Mouse (Mus musculus) embryonic facial prominence, embryonic 12.5 days (tissue): ENCODE results near the gene Ptpn9. TPM values are rescaled to one million over a fixed set of nuclear protein-coding genes. Genes with fewer than 3 reads are reported as not detected.
A peak's percentile ranks its signal among the peaks of the same experiment; 100 is the strongest.
"Not testable (repeated sequence)": the region's sequence is repeated elsewhere in the genome, so short reads cannot be mapped to it uniquely, and the experiment has no call there.

Experiments
- ATAC-seq: fragments of 200-750 bp; cut with Nextera tagmentation; 2 replicates; pipeline ENCODE4 v1.8.0; 2017; ENCODE audit not compliant: insufficient number of reproducible peaks, insufficient read depth, low FRiP score, low TSS enrichment
- H3K27ac ChIP-seq: fragments of 300-500 bp; sonication (generic); 2 replicates; pipeline ENCODE4 v1.5.1; 2016; ENCODE audit warnings: mild to moderate bottlenecking
- H3K27me3 ChIP-seq: fragments of 300-500 bp; sonication (generic); 2 replicates; pipeline ENCODE4 v1.6.1; 2016; ENCODE audit warnings: mild to moderate bottlenecking, moderate library complexity
- H3K36me3 ChIP-seq: fragments of 300-500 bp; sonication (generic); 2 replicates; pipeline ENCODE4 v1.6.1; 2016; ENCODE audit warnings: mild to moderate bottlenecking
- H3K4me1 ChIP-seq: fragments of 300-500 bp; sonication (generic); 2 replicates; pipeline ENCODE4 v1.6.1; 2016
- H3K4me2 ChIP-seq: fragments of 300-500 bp; sonication (generic); replicated peaks from 2 replicates; pipeline ENCODE4 v1.6.1; 2016; ENCODE audit warnings: mild to moderate bottlenecking, moderate library complexity
- H3K4me3 ChIP-seq: fragments of 300-500 bp; sonication (generic); 2 replicates; pipeline ENCODE4 v1.5.1; 2016; ENCODE audit warnings: mild to moderate bottlenecking
- H3K9ac ChIP-seq: fragments of 300-500 bp; sonication (generic); 2 replicates; pipeline ENCODE4 v1.6.1; 2016; ENCODE audit warnings: mild to moderate bottlenecking, moderate library complexity
- H3K9me3 ChIP-seq: fragments of 300-500 bp; sonication (generic); 2 replicates; pipeline ENCODE4 v1.6.1; 2016; ENCODE audit warnings: mild to moderate bottlenecking, moderate library complexity
- WGBS: fragments of 180-500 bp; shearing (Covaris S2); methylation state at CpG from one replicate; pipeline ENCODE4 v1.1.7; 2016; 5-methylcytosine and 5-hydroxymethylcytosine counted together
- polyA plus RNA-seq: library from polyadenylated mRNA; unstranded; fragments of >200 nt; fragmentation: Nextera tagmentation; extraction: Ambion mirVana; gene quantifications from 2 replicates; pipeline ENCODE4 v1.2.1, GENCODE M21; 2016

Ptpn9 gene
- polyA plus RNA-seq, 1 experiment from 2014 or later = 42.5 TPM

GRCm38 (mm10) chr9:56973960-56974524 lies 20.7 kb upstream of the Ptpn9 start:
- no peak overlapping the region for H3K9ac ChIP-seq
- ATAC-seq = no peak
- no peak overlapping the region for H3K27ac ChIP-seq
- H3K4me1 ChIP-seq = no peaks in the 10 kb centered on the region
- no peak overlapping the region for H3K4me3 ChIP-seq
- H3K36me3 ChIP-seq = peaks cover 10% of the 10 kb centered on the region; the same call in 1 of the 2 replicates
- 85% methylated on average over 8 of the region's 8 CpGs for WGBS
- no peaks in the 10 kb centered on the region for H3K9me3 ChIP-seq
- H3K4me2 ChIP-seq = no peak overlapping the region
- H3K27me3 ChIP-seq = no peaks in the 10 kb centered on the region

- Histone ChIP-seq H3K27ac (no peak overlapping the region), H3K27me3 (no peaks in the 10 kb centered on the region), H3K9ac (no peak overlapping the region), H3K4me2 (no peak overlapping the region), H3K4me1 (no peaks in the 10 kb centered on the region), H3K9me3 (no peaks in the 10 kb centered on the region), H3K36me3 (peaks cover 14% of the 10 kb centered on the region), H3K4me3 (no peak overlapping the region)
- no peak for ATAC-seq
- 82% methylated on average over 3 of the region's 3 CpGs for WGBS
Measured at GRCm38 (mm10) chr9:56975199-56975598, 19.5 kb upstream of the Ptpn9 start.

DNA sequence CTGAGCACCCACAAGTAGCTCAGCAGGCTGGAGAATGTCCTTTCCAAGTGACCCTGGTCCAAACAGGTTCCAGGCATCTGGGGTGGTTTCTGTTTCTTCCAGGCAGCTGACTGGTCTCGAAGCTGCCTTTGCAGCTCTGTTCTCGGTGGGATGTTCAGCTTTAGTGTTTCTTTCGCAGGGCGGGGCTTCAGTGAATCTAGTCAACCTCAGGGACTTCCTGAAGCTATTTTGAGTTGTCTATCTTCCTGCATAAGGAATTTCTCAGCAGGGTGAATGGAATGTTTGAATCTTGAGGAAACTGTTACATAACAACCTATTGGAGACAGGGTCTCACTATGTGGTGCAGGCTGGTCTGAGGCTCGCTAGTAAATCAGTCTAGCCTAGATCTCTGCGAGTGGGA lies 14.5 kb upstream of the Ptpn9 start:
- no peak overlapping the region for H3K4me3 ChIP-seq
- peaks cover 12% of the 10 kb centered on the region; the same call in 1 of the 2 replicates for H3K36me3 ChIP-seq
- no peaks in the 10 kb centered on the region for H3K9me3 ChIP-seq
- H3K27me3 ChIP-seq = no peaks in the 10 kb centered on the region
- no peak overlapping the region for H3K27ac ChIP-seq
- ATAC-seq = no peak
- 91% methylated on average over 6 of the region's 6 CpGs for WGBS
- no peaks in the 10 kb centered on the region for H3K4me1 ChIP-seq
- H3K9ac ChIP-seq = no peak overlapping the region
- no peak overlapping the region for H3K4me2 ChIP-seq

GRCm38 (mm10) chr9:56981502-56981901 lies 13.2 kb upstream of the Ptpn9 start:
- no peak overlapping the region for H3K4me2 ChIP-seq
- H3K9me3 ChIP-seq = no peaks in the 10 kb centered on the region
- H3K27ac ChIP-seq = no peak overlapping the region
- H3K36me3 ChIP-seq = peaks cover 12% of the 10 kb centered on the region; the same call in 1 of the 2 replicates
- H3K4me3 ChIP-seq = no peak overlapping the region
- no peak overlapping the region for H3K9ac ChIP-seq
- 69% methylated on average over 1 of the region's 1 CpGs for WGBS
- no peaks in the 10 kb centered on the region for H3K4me1 ChIP-seq
- no peaks in the 10 kb centered on the region for H3K27me3 ChIP-seq
- ATAC-seq = no peak

GRCm38 (mm10) chr9:56995198-56996027 lies 690 bp downstream of the Ptpn9 start:
- Histone ChIP-seq H3K36me3 (no peaks in the 10 kb centered on the region), H3K27me3 (no peaks in the 10 kb centered on the region), H3K9me3 (no peaks in the 10 kb centered on the region), H3K9ac (peak overlapping the region; percentile 92), H3K27ac (peak overlapping the region; percentile 98), H3K4me2 (peak overlapping the region; percentile 73), H3K4me3 (peak overlapping the region; percentile 69), H3K4me1 (peaks cover 6% of the 10 kb centered on the region; the same call in 1 of the 2 replicates)
- WGBS = under 1% methylated on average over 80 of the region's 80 CpGs
- peak; percentile 47 for ATAC-seq

DNA sequence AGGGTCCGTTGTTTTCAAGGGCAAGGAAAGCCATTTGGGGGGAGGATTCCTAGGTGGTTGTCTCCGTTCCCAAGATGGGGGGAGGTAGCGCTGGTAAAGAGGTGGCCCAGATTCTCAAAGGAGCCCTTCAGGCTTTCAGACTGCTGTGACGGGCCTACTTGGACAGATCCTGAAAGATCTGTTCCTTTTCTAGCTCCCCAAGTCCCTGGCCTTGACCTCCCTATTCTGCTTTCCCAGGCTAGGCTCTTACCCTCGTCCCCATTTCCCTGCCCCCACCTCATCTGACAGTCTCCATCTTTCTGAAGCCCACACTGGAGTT lies 1.3 kb downstream of the Ptpn9 start:
- WGBS = 1% methylated on average over 5 of the region's 5 CpGs
- ATAC-seq = no peak
- peaks cover 6% of the 10 kb centered on the region; the same call in 1 of the 2 replicates for H3K4me1 ChIP-seq

DNA sequence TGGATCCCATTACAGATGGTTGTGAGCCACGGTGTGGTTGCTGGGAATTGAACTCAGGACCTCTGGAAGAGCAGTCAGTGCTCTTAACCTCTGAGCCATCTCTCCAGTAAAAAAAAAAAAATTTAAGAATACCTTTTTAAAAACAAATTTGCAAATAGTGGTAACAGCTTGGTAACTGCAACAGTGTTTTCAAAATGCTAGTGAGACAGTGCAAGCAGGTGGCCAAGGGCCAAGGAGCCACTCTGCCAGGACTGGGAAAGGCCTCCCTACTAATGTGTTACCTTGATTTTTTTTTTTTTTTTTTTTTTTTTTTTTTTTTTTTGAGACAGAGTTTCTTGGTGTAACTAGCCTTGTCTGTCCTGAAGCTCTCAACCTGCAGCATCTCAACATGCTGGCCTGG lies 2.5 kb downstream of the Ptpn9 start:
- H3K36me3 ChIP-seq, H3K27ac ChIP-seq, ATAC-seq, H3K4me3 ChIP-seq, H3K9me3 ChIP-seq, H3K27me3 ChIP-seq, H3K9ac ChIP-seq, H3K4me2 ChIP-seq, H3K4me1 ChIP-seq: not testable (repeated sequence)
- 82% methylated on average over 1 of the region's 1 CpGs for WGBS

More for the DNA sequence above, 1.3 kb downstream of the Ptpn9 start:
- Histone ChIP-seq H3K9me3 (no peaks in the 10 kb centered on the region), H3K4me2 (peak overlapping the region; percentile 73), H3K9ac (peak overlapping the region; percentile 92), H3K27ac (peak overlapping the region; percentile 98), H3K27me3 (no peaks in the 10 kb centered on the region), H3K4me3 (peak overlapping the region; percentile 69), H3K36me3 (no peaks in the 10 kb centered on the region)

DNA sequence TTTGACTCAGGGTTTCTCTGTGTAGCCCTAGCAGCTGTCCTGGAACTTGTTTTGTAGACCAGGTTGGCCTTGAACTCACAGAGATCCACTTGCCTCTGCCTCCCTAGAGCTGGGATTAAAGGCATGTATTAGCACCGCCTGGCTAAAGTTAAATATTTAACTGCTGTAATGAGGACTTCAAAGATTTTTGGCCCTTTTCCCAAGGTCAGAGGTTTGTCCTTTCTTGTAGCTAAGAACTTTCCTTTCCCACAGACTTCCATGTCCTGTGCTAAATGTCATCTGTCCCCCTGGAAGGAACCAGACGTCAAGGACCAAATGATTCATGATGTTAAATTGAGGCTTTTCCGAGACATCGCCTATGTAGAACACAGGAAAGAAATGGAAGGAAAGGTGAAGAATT lies 8.3 kb downstream of the Ptpn9 start:
- H3K36me3 ChIP-seq = peaks cover 8% of the 10 kb centered on the region; the same call in 1 of the 2 replicates
- no peak overlapping the region for H3K9ac ChIP-seq
- no peak overlapping the region for H3K4me3 ChIP-seq
- H3K4me1 ChIP-seq = no peaks in the 10 kb centered on the region
- no peak overlapping the region for H3K27ac ChIP-seq
- 0 out of 2 replicates have a peak, but pooled peaks cover 5% of the 10 kb centered on the region for H3K9me3 ChIP-seq
- WGBS = 74% methylated on average over 4 of the region's 4 CpGs
- H3K4me2 ChIP-seq = no peak overlapping the region
- no peak for ATAC-seq
- H3K27me3 ChIP-seq = no peaks in the 10 kb centered on the region

DNA sequence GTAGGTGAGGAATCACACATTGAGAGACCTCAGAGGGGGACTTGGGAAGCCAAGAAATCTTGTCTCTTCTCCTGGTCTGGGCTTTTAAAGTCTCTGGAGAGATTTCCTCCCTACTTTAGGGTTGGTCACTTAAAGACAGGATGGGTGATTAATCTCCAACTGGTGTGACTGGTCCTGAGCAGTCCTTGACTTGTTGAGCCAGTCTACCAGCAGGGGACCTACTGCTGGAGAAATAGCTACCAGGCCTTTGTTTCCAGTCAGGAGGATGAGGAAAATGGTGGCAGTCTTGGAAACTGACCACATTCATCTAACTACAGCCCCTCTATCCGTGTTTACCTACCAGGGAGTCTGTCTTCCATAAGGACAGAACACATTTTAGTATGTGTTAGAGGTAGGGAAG lies 17.7 kb downstream of the Ptpn9 start:
- Histone ChIP-seq H3K27me3 (no peaks in the 10 kb centered on the region), H3K36me3 (peaks cover 22% of the 10 kb centered on the region), H3K27ac (no peak overlapping the region), H3K4me1 (no peaks in the 10 kb centered on the region), H3K4me2 (no peak overlapping the region), H3K9me3 (no peaks in the 10 kb centered on the region), H3K4me3 (no peak overlapping the region), H3K9ac (no peak overlapping the region)
- no peak for ATAC-seq
- 75% methylated on average over 1 of the region's 1 CpGs for WGBS

DNA sequence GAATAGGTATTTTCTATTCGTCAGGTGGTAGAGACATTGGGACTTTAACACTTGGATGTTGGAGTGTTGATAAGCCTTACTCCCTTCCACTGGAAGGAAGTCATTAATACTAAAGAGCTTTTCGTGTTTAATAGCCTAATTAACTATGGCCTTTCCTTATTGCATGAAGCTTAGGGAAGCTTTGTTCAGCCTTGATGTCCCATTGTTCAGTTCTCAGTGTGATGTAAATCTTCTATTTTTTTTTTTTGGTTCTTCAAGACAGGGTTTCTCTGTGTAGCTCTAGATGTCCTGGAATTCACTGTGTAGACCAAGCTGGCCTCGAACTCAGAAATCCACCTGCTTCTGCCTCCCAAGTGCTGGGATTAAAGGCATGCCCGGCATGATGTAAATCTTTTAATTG lies 18.2 kb downstream of the Ptpn9 start:
- H3K4me2 ChIP-seq = no peak overlapping the region
- H3K9me3 ChIP-seq = no peaks in the 10 kb centered on the region
- no peak overlapping the region for H3K27ac ChIP-seq
- no peak overlapping the region for H3K9ac ChIP-seq
- 93% methylated on average over 4 of the region's 4 CpGs for WGBS
- no peak for ATAC-seq
- H3K4me3 ChIP-seq = no peak overlapping the region
- peaks cover 18% of the 10 kb centered on the region for H3K36me3 ChIP-seq
- H3K27me3 ChIP-seq = no peaks in the 10 kb centered on the region
- H3K4me1 ChIP-seq = no peaks in the 10 kb centered on the region

GRCm38 (mm10) chr9:57013756-57014155 lies 19.0 kb downstream of the Ptpn9 start:
- no peaks in the 10 kb centered on the region for H3K9me3 ChIP-seq
- peaks cover 16% of the 10 kb centered on the region for H3K36me3 ChIP-seq
- no peaks in the 10 kb centered on the region for H3K27me3 ChIP-seq
- no peak overlapping the region for H3K9ac ChIP-seq
- no peak overlapping the region for H3K27ac ChIP-seq
- no peaks in the 10 kb centered on the region for H3K4me1 ChIP-seq
- ATAC-seq = no peak
- H3K4me2 ChIP-seq = no peak overlapping the region
- WGBS = 90% methylated on average over 1 of the region's 1 CpGs
- H3K4me3 ChIP-seq = no peak overlapping the region

DNA sequence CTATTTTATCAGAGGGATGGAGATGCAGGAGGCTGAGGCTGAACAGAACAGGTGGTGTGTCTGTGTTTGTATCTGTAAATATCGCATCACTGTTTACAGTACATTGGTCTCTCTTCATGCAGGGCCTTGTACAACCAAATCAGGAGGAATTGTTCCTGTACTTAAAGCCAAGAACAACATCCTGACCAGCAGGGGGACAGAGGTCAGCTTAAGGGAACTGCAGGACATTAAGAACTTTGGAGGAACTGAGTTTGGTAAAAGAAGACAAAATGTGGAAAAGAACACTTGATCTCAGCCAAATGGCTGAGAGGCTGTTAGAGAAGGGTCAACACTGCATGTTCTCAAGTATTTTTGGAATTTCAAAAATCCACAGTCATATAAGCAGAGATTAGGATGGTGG lies 20.0 kb downstream of the Ptpn9 start:
- H3K27me3 ChIP-seq = no peaks in the 10 kb centered on the region
- H3K9me3 ChIP-seq = no peaks in the 10 kb centered on the region
- WGBS = 93% methylated on average over 1 of the region's 1 CpGs
- peaks cover 16% of the 10 kb centered on the region for H3K36me3 ChIP-seq
- no peak for ATAC-seq
- no peak overlapping the region for H3K4me2 ChIP-seq
- no peak overlapping the region for H3K27ac ChIP-seq
- H3K4me3 ChIP-seq = no peak overlapping the region
- H3K9ac ChIP-seq = no peak overlapping the region
- no peaks in the 10 kb centered on the region for H3K4me1 ChIP-seq
